Mouse (Mus musculus) left cerebral cortex, adult 11 months (tissue): ENCODE results near the gene Ero1l.

Experiments
- DNase-seq: peaks from one replicate; pipeline ENCODE4 v3.0.0; 2022; ENCODE audit warnings: low spot score

Gene Ero1l

GRCm38 (mm10) chr14:45305852-45306251 is 12.7 kb downstream of the Ero1l start:
- DNase-seq = no peak

GRCm38 (mm10) chr14:45304389-45304788 is 14.2 kb downstream of the Ero1l start:
- no peak for DNase-seq

- no peak for DNase-seq
Measured at GRCm38 (mm10) chr14:45303939-45304338, 14.6 kb downstream of the Ero1l start.

GRCm38 (mm10) chr14:45291608-45292007 is 27.0 kb downstream of the Ero1l start:
- DNase-seq = no peak

- no peak for DNase-seq
Measured at GRCm38 (mm10) chr14:45282066-45282465, 36.5 kb downstream of the Ero1l start.

- no peak for DNase-seq
Measured at GRCm38 (mm10) chr14:45275816-45276215, 42.8 kb downstream of the Ero1l start.

GRCm38 (mm10) chr14:45263831-45264592 is 54.6 kb downstream of the Ero1l start:
- no peak for DNase-seq

- DNase-seq = no peak
Measured at GRCm38 (mm10) chr14:45251548-45252076, 67.0 kb downstream of the Ero1l start.

GRCm38 (mm10) chr14:45241613-45242012 is 77.0 kb downstream of the Ero1l start:
- no peak for DNase-seq

GRCm38 (mm10) chr14:45239042-45239441 is 79.5 kb downstream of the Ero1l start:
- no peak for DNase-seq
